Mouse (Mus musculus) E14TG2a.4 (cell line): ENCODE results near the gene 1810010D01Rik.

ENCODE experiments used
- CTCF ChIP-seq: conservative IDR thresholded peaks from 2 replicates; pipeline ENCODE4 v1.5.1; 2014; ENCODE audit warnings: low read length
- NANOG ChIP-seq: IDR thresholded peaks from 2 replicates; pipeline ENCODE4 v1.6.1; 2014; ENCODE audit warnings: borderline replicate concordance, low read length, mixed read lengths

DNA sequence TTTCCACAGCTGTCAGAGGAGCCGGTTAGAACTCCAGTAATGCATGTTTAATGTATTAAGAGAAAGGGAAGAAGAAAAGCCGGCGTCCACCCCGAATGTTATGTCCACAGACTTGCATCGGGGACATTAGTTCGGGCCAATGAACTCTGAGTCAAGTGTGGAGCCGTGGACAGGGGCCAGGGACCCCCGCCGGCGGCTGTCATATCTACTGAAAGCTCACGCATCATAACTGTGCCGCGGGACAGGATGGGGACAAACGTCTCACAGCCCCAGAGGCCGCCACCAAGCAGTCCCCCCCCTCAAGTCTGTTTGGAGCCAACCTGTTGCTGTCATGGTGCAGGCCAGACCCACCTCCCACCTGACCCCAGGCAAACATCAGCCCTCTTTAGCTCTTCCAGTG lies 34.4 kb downstream of the 1810010D01Rik start:
- TF ChIP-seq CTCF (no peak), NANOG (no peak)
